Mouse (Mus musculus) embryonic facial prominence, embryonic 10.5 days (tissue): Measurements from ENCODE around the gene Hsf4. TPM values are rescaled to one million over a fixed set of nuclear protein-coding genes. Genes with fewer than 3 reads are reported as not detected.

Experiments used
- DNase-seq: peaks from one replicate; pipeline ENCODE4 v3.0.0-alpha.2; 2017; ENCODE audit warnings: low spot score
- H3K27ac ChIP-seq: fragments of 300-500 bp; sonication (generic); replicated peaks from 2 replicates; pipeline ENCODE4 v1.5.1; 2016; ENCODE audit warnings: mild to moderate bottlenecking
- H3K27me3 ChIP-seq: fragments of 300-500 bp; sonication (generic); replicated peaks from 2 replicates; pipeline ENCODE4 v1.6.1; 2016; ENCODE audit warnings: low read depth, mild to moderate bottlenecking; ENCODE audit not compliant: poor library complexity, severe bottlenecking
- H3K36me3 ChIP-seq: fragments of 300-500 bp; sonication (generic); replicated peaks from 2 replicates; pipeline ENCODE4 v1.6.1; 2016; ENCODE audit warnings: mild to moderate bottlenecking, moderate library complexity
- H3K4me1 ChIP-seq: fragments of 300-500 bp; sonication (generic); 2 replicates; pipeline ENCODE4 v1.6.1; 2016
- H3K4me3 ChIP-seq: fragments of 300-500 bp; sonication (generic); 2 replicates; pipeline ENCODE4 v1.5.1; 2016; ENCODE audit warnings: mild to moderate bottlenecking, moderate library complexity
- H3K9me3 ChIP-seq: fragments of 300-500 bp; sonication (generic); 2 replicates; pipeline ENCODE4 v1.6.1; 2016; ENCODE audit warnings: mild to moderate bottlenecking
- whole genome bisulfite sequencing: fragments of 180-500 bp; shearing (Covaris S2); methylation state at CpG from one replicate; pipeline ENCODE4 v1.1.7; 2016; 5-methylcytosine and 5-hydroxymethylcytosine counted together
- polyA plus RNA-seq: library from polyadenylated mRNA; unstranded; fragments of >200 nt; fragmentation: Nextera tagmentation; extraction: Ambion mirVana; gene quantifications from 2 replicates; pipeline ENCODE4 v1.2.1, GENCODE M21; 2016

The Hsf4 gene
- polyA plus RNA-seq, 1 experiment from 2014 or later: 0.21 TPM

DNA sequence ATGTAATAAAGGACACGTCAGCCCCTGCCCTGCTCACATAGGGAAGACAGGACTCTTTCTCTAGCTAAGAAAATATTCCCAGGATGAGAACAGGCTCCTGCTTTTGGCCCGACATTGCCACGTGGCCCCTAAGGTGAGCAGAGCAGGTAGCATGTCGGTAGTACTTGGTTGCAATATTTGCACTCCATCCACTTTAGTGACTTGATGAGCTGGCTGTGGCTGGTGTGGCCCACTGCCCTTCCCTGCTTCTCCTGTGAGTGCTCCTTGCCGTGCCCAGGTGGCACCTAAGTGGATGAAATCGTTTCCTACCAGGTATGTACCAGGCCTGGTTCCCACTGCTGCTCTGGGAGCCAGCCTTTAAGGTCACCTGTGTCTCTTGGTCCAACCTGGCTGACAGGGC, 17.6 kb upstream of the Hsf4 start:
- H3K9me3 ChIP-seq: no peaks in the 10 kb centered on the region
- peaks cover 21% of the 10 kb centered on the region for H3K4me1 ChIP-seq
- H3K27me3 ChIP-seq: peaks cover 27% of the 10 kb centered on the region
- no peak for DNase-seq
- no peak overlapping the region for H3K27ac ChIP-seq
- no peak overlapping the region for H3K4me3 ChIP-seq
- H3K36me3 ChIP-seq: peaks cover 62% of the 10 kb centered on the region
- 87% methylated on average over 6 of the region's 6 CpGs for WGBS

DNA sequence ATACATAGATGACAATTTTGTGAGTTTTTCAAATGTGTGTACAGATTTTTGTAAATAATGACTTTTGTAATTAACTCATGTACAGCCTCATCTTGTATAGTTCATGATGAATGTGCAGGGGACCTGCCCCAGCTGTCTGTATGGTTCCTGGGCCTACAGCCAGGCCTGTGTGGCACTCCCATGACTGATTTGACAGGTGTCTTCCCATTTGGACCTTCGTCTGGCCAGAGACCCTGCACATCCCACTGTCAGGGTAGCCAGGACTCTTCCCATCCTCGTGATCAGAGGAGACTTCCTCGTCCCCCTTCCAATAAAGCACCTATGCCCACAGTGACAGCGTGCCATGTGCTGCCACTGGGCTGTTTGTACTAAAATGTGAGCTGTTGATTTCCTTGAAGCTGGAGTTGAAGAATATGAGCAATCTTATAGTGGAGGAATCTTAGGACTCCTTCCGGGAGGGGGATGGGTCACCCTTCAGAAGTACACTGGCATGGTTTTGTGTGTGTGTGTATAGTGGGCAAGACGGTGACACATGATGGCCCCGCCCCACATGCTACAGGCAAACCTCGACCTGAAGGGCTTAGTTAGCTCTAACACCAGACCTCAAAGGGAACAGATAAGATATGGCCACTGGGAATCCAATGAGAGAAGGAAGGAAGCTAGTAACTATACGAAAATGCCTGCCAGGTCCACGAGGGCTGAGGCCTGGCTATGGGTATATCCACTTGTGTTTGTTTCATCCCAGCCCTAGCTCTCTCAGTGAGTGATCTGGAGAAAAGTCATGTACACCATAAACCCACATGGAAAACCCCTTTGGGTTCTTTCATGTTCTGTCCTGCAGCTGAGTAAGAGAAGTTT, 16.7 kb upstream of the Hsf4 start:
- Histone ChIP-seq H3K4me3 (no peak overlapping the region), H3K27ac (no peak overlapping the region), H3K4me1 (peaks cover 21% of the 10 kb centered on the region), H3K9me3 (no peaks in the 10 kb centered on the region), H3K27me3 (peaks cover 37% of the 10 kb centered on the region), H3K36me3 (peaks cover 53% of the 10 kb centered on the region)
- 90% methylated on average over 10 of the region's 10 CpGs for WGBS
- DNase-seq: no peak

DNA sequence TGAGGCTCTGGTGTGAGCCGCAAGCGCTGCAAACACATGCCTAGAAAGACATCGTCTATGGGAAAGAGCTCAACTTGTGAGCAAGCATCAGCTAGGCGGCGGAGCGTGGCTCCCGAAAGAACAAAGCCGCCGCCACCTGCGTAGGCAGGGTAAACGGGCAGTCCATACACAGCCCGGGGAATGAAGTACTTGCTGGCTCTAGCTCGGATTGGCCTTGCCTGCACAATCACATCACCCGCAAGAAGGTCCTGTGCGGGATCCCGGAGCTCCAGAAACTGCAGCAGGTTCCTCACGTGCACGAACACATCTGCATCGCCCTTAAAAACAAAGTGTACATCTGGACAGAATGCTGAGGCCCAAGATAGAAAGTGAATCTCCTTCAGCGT, 15.8 kb upstream of the Hsf4 start:
- H3K4me3 ChIP-seq: peak overlapping the region; percentile 72
- no peak for DNase-seq
- peaks cover 46% of the 10 kb centered on the region for H3K27me3 ChIP-seq
- H3K9me3 ChIP-seq: no peaks in the 10 kb centered on the region
- H3K36me3 ChIP-seq: peaks cover 44% of the 10 kb centered on the region
- peaks cover 24% of the 10 kb centered on the region for H3K4me1 ChIP-seq
- 37% methylated on average over 20 of the region's 20 CpGs for WGBS
- no peak overlapping the region; the same call in 1 of the 2 replicates for H3K27ac ChIP-seq

DNA sequence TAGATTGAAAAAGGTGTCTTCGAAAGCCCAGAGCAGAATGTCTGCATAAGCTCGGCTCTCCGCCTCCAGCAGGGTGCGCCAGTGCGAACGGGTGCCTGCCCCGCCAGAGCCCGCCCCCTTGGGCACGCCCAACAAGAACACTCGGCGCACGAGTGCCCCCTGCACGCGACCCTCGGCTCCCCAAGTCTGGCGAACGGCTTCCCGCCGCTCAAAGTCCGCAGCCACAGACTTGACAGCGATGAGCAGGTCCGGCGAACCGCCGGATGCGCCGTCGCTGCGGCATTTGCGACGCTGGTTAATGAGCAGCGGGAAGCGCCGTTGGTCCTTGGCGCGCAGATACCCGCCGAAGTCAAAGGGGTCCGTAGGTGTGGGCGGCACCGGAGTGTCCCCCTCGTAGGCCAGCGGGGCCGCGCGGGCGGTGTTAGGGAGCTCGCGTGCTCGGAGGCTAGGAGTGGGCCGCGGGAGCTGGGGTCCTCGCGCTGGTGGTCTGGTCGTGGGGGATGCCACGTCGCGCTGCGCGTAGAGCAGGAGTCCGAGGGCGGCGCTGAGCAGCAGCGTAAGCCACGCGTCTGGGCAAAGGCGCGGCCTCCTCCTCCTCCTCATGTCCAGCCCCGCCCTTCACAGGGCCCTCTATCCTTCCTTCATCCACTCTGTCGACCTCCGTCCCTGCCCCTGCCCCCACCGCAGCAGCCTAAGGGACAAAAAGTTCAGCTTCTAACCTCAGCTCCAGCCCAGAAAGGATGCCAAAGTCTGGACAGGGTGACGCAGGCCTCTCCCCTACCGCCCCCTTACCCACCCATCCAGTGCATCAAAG, 15.2 kb upstream of the Hsf4 start:
- peak; percentile 94 for DNase-seq
- WGBS: under 1% methylated on average over 74 of the region's 74 CpGs
- no peaks in the 10 kb centered on the region for H3K9me3 ChIP-seq
- H3K4me3 ChIP-seq: peak overlapping the region; percentile 72
- H3K27ac ChIP-seq: peak overlapping the region; percentile 82
- peaks cover 38% of the 10 kb centered on the region for H3K36me3 ChIP-seq
- H3K4me1 ChIP-seq: peaks cover 30% of the 10 kb centered on the region
- peaks cover 52% of the 10 kb centered on the region for H3K27me3 ChIP-seq

DNA sequence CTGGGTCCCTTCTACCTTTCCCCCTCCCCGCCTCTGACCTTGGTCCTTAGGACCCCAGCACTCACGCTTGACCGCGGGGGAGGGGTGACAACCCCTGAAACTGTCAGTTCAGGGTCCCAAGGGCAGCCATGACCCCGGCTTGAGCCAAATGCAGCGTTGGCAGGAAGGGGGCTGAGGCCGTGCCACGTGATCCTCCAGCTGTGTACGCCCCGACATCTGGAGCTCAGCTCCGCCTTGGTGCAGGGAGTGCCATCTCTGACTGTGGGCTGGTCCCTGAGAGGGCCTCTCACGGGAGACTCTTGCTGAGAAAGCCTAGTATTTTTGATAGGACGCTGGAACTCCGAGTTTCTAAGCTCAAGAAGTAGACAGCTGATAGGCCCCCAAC, 14.6 kb upstream of the Hsf4 start, which contains the start of gene B3gnt9:
B3gnt9 (minus strand) TSS at position 188 of the 385 bp plus-strand sequence.
- DNase-seq: peak; percentile 71
- Histone ChIP-seq H3K9me3 (no peaks in the 10 kb centered on the region), H3K36me3 (peaks cover 32% of the 10 kb centered on the region), H3K27me3 (peaks cover 58% of the 10 kb centered on the region), H3K27ac (peak within 1 kb of the TSS; percentile 82), H3K4me3 (peak within 1 kb of the TSS; percentile 72), H3K4me1 (peaks cover 36% of the 10 kb centered on the region)
- WGBS: under 1% methylated on average over 14 of the region's 14 CpGs

DNA sequence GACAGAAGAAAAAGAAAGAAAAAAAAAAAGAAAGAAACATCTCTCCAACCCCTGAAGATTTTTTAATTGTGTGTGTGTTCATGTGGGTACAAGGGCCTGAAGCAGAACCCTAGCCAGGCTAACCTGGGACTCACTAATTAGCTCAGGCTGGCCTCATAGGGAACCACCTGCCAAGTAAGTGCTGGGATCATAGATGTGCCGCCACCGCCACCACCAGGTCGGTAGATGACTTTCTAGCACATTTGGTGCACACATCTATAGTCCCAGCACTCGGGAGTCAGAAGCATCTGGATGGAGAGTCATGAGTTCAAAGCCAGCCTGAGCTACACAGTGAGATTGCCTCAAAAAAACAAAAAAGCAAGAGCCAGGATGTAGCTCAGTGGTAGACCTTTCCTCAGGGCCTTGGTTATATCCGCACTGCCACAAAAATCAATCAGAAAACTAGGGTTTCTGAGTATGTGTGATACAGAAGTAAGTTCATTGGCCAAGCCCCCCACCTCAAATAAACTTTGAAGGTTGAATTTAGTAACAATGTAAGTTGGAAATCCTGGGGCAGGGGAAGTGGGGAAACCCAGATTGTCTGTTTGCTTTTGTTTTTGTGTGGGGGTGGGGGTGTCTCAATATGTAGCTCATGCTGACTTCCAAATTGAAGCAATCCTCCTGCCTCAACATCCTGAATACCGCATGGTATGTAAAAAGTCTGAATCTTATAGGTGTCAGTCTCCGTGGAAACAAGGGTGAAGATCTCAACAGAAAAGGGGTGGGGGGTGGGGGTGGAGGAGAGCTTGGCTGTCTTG, 12.1 kb upstream of the Hsf4 start:
- WGBS: 66% methylated on average over 7 of the region's 7 CpGs

DNA sequence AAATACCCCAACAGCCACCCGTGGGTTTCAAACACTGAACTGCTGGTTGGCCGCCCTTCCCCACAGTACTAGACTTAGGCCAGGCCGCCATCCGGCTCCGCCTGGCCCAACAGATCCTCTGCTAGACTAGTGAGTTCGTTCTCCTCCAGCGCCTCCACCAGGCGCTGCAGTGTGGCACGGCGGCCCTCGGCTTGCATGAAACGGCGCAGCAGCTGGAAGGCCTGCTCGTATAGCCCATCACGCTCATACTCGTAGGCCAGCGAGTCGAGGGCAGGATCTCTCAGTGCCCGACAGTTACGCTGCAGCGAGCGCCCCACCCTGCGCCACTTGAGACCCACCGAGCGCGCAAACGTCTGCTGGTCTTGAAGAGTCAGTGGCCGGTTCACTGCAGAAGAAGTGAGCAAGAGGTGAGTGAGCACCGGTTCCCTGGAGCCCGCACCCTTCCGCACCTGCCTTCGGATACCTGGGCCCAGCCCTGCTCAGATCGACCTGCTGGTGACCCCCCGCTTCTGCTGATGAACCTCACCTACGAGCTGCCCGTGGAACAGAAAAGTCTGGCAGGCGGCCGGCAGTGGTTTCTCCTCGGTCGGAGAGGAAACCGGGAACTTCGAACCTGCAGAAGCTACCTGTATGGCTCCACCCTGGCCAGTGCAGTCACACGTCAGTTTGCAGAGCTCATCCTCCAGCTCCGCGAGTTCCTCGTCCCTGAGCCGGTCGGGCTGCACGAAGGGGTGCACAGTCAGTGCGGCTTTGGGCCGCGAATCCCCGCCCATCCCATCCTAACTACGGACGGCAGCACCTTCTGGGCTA, 10.5 kb upstream of the Hsf4 start:
- Histone ChIP-seq H3K4me3 (peak overlapping the region; percentile 57), H3K9me3 (no peaks in the 10 kb centered on the region; the same call in 1 of the 2 replicates), H3K27me3 (peaks cover 96% of the 10 kb centered on the region), H3K4me1 (peaks cover 34% of the 10 kb centered on the region), H3K36me3 (no peaks in the 10 kb centered on the region), H3K27ac (no peak overlapping the region)
- peak; percentile 70 for DNase-seq
- 2% methylated on average over 55 of the region's 55 CpGs for WGBS

More for the DNA sequence above, 12.1 kb upstream of the Hsf4 start:
- DNase-seq: no peak
- H3K27ac ChIP-seq: no peak overlapping the region
- no peaks in the 10 kb centered on the region; the same call in 1 of the 2 replicates for H3K9me3 ChIP-seq
- H3K4me3 ChIP-seq: no peak overlapping the region
- peaks cover 37% of the 10 kb centered on the region for H3K4me1 ChIP-seq
- H3K27me3 ChIP-seq: peaks cover 83% of the 10 kb centered on the region
- peaks cover 7% of the 10 kb centered on the region for H3K36me3 ChIP-seq

DNA sequence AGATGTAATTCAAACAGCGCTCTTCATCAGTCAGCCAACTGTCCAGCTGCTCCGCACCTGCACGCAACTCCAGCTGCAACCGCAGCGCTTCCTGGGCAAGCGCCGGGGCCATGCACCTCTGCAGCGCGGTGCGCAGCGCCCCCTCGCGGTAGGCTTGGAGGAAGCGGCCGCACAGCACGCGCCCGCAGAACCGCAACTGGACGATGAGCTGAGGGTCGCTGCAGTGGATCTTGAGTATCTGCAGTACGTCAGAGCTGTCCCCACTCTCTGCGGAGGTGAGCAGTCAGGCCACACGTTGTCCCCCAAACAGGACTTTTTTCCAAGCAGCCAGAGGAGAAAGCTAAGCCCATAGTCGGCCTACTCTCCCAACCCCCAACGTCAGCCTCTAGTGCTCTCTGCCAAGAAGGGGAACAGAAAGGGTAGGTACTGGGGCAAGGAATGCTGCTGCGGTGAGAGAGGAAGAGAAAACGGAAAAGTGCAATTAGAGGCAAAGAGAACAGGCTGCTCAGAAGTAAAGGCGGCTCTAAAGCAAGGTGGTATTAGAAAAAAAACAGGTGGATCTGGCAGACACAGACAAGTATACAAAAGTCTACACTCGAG, 9.8 kb upstream of the Hsf4 start:
- H3K27ac ChIP-seq: no peak overlapping the region
- peaks cover 100% of the 10 kb centered on the region for H3K27me3 ChIP-seq
- H3K4me3 ChIP-seq: peak overlapping the region; percentile 57
- 3% methylated on average over 30 of the region's 30 CpGs for WGBS
- peaks cover 34% of the 10 kb centered on the region for H3K4me1 ChIP-seq
- H3K36me3 ChIP-seq: no peaks in the 10 kb centered on the region
- no peaks in the 10 kb centered on the region; the same call in 1 of the 2 replicates for H3K9me3 ChIP-seq
- DNase-seq: peak; percentile 89

DNA sequence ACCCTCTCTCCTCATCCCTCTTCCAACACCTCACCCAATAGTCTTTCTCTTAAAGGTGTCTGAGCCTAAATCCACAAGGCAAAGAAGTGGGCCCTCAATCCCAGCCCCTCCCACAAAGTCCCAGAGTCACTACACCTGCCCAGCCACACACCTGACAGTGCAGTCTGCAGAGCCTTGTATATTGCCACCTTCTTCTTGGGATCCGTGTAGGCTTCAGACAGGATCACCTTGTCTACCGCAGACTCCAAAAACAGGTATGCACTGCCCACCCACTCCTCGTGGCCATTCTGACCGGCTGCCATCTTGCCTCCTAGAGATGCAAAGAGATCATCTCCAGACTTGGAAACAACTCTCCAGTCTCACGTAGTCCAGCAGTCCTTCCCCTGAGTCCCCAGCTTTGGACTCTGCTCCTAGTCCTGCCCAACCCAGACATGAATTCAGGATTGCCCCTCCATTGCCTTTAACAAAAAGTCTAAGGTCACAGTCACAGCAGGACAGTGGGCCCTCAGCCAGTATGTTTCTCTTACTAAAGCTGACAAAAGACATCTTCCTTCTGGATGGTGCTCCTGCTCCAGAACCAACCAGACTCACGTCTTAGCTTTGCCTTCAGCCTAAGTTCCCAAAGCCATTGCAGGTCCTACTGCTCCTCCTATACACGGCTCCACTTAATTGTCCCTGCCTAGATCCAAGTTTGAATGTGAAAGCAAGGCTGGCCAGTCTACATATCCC, 9.1 kb upstream of the Hsf4 start:
- Histone ChIP-seq H3K9me3 (no peaks in the 10 kb centered on the region; the same call in 1 of the 2 replicates), H3K4me3 (no peak overlapping the region), H3K27ac (no peak overlapping the region), H3K4me1 (peaks cover 32% of the 10 kb centered on the region), H3K36me3 (no peaks in the 10 kb centered on the region), H3K27me3 (peaks cover 100% of the 10 kb centered on the region)
- no peak for DNase-seq
- 63% methylated on average over 7 of the region's 7 CpGs for WGBS

DNA sequence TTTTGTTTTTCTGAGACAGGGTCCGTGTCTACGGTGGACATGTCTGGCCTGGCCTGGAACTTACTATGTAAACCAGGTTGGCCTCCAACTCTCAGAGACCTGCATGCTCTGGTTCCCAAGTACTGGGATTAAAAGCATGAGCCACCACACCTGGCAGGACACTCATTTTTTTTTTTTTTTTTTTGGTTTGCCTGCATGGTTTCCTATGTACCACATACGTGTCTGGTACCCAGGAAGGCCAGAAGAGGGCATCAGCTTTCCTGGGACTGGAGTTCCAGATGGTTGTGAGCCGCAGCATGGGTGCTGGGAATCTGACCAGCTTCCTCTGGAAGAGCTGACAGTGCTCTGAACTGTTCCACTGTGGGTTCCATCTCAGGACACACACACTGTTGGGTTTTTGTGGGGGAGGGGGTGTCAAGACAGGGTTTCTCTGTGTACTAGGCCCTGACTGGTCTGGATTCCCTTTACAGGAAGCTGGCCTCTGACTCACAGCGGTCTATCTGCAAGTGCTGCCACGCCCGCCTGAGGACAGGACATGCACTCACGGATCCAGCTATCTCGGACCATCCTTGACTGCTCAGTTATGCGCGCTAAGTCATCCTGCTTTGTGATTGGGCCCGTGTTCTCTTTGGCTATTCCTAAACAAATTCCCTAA, 8.1 kb upstream of the Hsf4 start:
- Histone ChIP-seq H3K27ac (no peak overlapping the region), H3K36me3 (no peaks in the 10 kb centered on the region), H3K9me3 (peaks cover 4% of the 10 kb centered on the region), H3K4me1 (peaks cover 32% of the 10 kb centered on the region), H3K4me3 (no peak overlapping the region), H3K27me3 (peaks cover 100% of the 10 kb centered on the region)
- WGBS: 83% methylated on average over 12 of the region's 12 CpGs
- no peak for DNase-seq
